ENCODE assay signal across 18 mouse cellular contexts in the genomic region with DNA sequence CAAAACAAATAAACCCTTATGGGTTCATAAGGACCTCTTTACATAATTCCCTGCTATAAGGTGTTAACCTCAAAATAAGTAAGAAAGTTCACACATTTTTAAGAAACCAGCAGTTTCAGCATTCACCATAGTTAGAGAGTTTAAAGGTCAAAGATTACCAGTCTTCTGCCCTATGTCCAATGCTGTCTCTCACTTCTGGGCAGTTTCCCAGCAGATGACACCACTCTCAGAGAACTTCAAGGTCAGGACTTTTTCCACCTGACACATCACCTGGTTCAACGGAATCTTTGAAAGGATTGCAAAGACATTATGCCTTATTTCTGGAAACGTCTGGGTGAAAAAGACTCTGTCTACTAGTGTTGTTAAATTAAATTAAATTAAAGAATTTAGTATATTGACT.
"Had no signal": no experiment of that assay in that cellular context is flagged by ENCODE, and none has a peak within 500 bp of the region (broad histone marks: within the 10 kb centered on the region; RNA-seq: fewer than 3 reads in every experiment).

No protein-coding gene starts in this region.

- DNase-seq: lung, embryonic 14.5 days; lung, postnatal 10 days; lung, postnatal 4 days; midbrain, embryonic 14.5 days; retina, postnatal 1 day; right cerebral cortex, adult 18-20 months; right cerebral cortex, postnatal 25 days; right cerebral cortex, postnatal 4 days; spleen, adult 18-20 months; thymus, adult 18-20 months; thymus, postnatal 14 days; thymus, postnatal 36 days had no signal

- H3K9ac ChIP-seq: lung, embryonic 14.5 days; midbrain, embryonic 12.5 days; neural tube, embryonic 13.5 days; neural tube, embryonic 15.5 days had no signal

- H3K4me3 ChIP-seq: midbrain, embryonic 10.5 days; midbrain, embryonic 12.5 days; myocyte; neural tube, embryonic 13.5 days; neural tube, embryonic 15.5 days had no signal

- H3K9me3 ChIP-seq: midbrain, embryonic 10.5 days; midbrain, embryonic 12.5 days; neural tube, embryonic 13.5 days; neural tube, embryonic 15.5 days had no signal

- H3K36me3 ChIP-seq: midbrain, embryonic 10.5 days; midbrain, embryonic 12.5 days; neural tube, embryonic 13.5 days; neural tube, embryonic 15.5 days had no signal

- H3K27me3 ChIP-seq: midbrain, embryonic 12.5 days; neural tube, embryonic 13.5 days; neural tube, embryonic 15.5 days had no signal

- H3K4me2 ChIP-seq: lung, embryonic 14.5 days; midbrain, embryonic 12.5 days; neural tube, embryonic 13.5 days; neural tube, embryonic 15.5 days had no signal

- ATAC-seq: midbrain, embryonic 16.5 days had no signal

- H3K27ac ChIP-seq: midbrain, embryonic 10.5 days; midbrain, embryonic 12.5 days; neural tube, embryonic 13.5 days; neural tube, embryonic 15.5 days had no signal

- H3K4me1 ChIP-seq: midbrain, embryonic 10.5 days; midbrain, embryonic 12.5 days; neural tube, embryonic 13.5 days; neural tube, embryonic 15.5 days had no signal
